Mouse (Mus musculus): Measurements from ENCODE around the gene Olfr1317. TPM values are rescaled to one million over a fixed set of nuclear protein-coding genes. Genes with fewer than 3 reads are reported as not detected.

Gene Olfr1317
- not detected for total RNA-seq (2023)

GRCm38 (mm10) chr2:112140029-112140428 is at the start of gene Olfr1317:
TSS of gene Olfr1317 (plus strand) at chr2:112140329.

GRCm38 (mm10) chr2:112096681-112097080 is 43.4 kb upstream of the Olfr1317 start, which contains the start of gene Olfr1314:
TSS of gene Olfr1314 (minus strand) at chr2:112096781.

GRCm38 (mm10) chr2:112115340-112115739 is 24.8 kb upstream of the Olfr1317 start, which contains the start of gene Olfr1315-ps1:
TSS of gene Olfr1315-ps1 (minus strand) at chr2:112115440.

GRCm38 (mm10) chr2:112134877-112135276 is 5.3 kb upstream of the Olfr1317 start, which contains the start of gene Olfr1316:
TSS of gene Olfr1316 (minus strand) at chr2:112134977.

GRCm38 (mm10) chr2:112153898-112154297 is 13.8 kb downstream of the Olfr1317 start, which contains the start of gene Olfr1318:
TSS of gene Olfr1318 (plus strand) at chr2:112154198.

Other genes with a start within 250 kb of the Olfr1317 start
- not detected for gene Olfr1306, start 224.1 kb upstream of the Olfr1317 start, total RNA-seq (2023)
- under 1 TPM; 0.04 to 0.11 TPM for gene Olfr1307, start 190.9 kb upstream of the Olfr1317 start, total RNA-seq (2023)
- gene Olfr1308, start 175.4 kb upstream of the Olfr1317 start, total RNA-seq (2023) = not detected
- not detected for gene Olfr1309, start 150.0 kb upstream of the Olfr1317 start, total RNA-seq (2023)
- gene Olfr1310, start 127.6 kb upstream of the Olfr1317 start, total RNA-seq (2023) = not detected
- not detected for gene Olfr1311, start 115.9 kb upstream of the Olfr1317 start, total RNA-seq (2023)
- not detected for gene Olfr1312, start 90.1 kb upstream of the Olfr1317 start, total RNA-seq (2023)
- not detected for gene Olfr1313, start 62.5 kb upstream of the Olfr1317 start, total RNA-seq (2023)
- not detected for gene Olfr1314, start 43.5 kb upstream of the Olfr1317 start, total RNA-seq (2023)
- not detected for gene Olfr1315-ps1, start 24.9 kb upstream of the Olfr1317 start, total RNA-seq (2023)
- gene Olfr1316, start 5.4 kb upstream of the Olfr1317 start, total RNA-seq (2023) = not detected
- not detected for gene Olfr1318, start 13.9 kb downstream of the Olfr1317 start, total RNA-seq (2023)
- gene Lpcat4, start 99.1 kb downstream of the Olfr1317 start, total RNA-seq (2023) = 10 to 100 TPM; 63.2 to 79.0 TPM
- gene Nutm1, start 119.0 kb downstream of the Olfr1317 start, total RNA-seq (2023) = not detected
- 10 to 100 TPM; 19.7 to 26.5 TPM for gene Nop10, start 121.6 kb downstream of the Olfr1317 start, total RNA-seq (2023)
- gene Slc12a6, start 125.5 kb downstream of the Olfr1317 start, total RNA-seq (2023) = 100 to 1,000 TPM; 182 to 212 TPM
- gene Gm21985, start 126.0 kb downstream of the Olfr1317 start, total RNA-seq (2023) = not detected
- 10 to 100 TPM; 17.2 to 23.2 TPM for gene Emc4, start 227.7 kb downstream of the Olfr1317 start, total RNA-seq (2023)
- 1 to 10 TPM; 6.8 to 7.0 TPM for gene Katnbl1, start 238.9 kb downstream of the Olfr1317 start, total RNA-seq (2023)